Mouse (Mus musculus): ENCODE results near the gene Zfhx3. TPM values are rescaled to one million over a fixed set of nuclear protein-coding genes. Genes with fewer than 3 reads are reported as not detected.

The Zfhx3 gene
- polyA plus RNA-seq, 1 experiment: 14.0 TPM

DNA sequence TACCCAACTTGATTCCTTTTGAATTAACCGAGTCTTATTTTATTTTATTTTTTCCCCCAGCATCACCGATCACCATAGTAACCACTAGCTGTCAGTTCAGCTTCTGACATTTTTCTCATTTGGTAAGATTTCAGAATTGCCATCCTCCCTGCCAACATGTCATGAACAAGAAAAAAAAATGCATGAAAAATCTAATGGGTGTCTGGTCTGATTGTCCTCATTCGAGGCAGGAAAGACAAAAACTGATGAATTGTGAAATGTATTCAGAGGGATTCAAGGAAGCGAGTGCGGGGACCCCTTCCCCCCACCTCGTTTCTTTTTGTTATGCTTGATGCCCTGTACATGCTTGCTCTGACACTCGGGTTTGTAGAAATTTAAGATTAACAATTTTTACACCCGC lies 15.1 kb downstream of the Zfhx3 start:
- H3K9me3 ChIP-seq (replicated peaks; ENCODE audit: control insufficient read depth, insufficient read depth, low read length, poor library complexity, severe bottlenecking): no peaks in the 10 kb centered on the region
- H3K4me3 ChIP-seq (ENCODE audit: low read depth, low read length): no peak overlapping the region
- H3K27ac ChIP-seq (ENCODE audit: insufficient read depth, low read length): no peak overlapping the region
- no peaks in the 10 kb centered on the region for H3K36me3 ChIP-seq (ENCODE audit: control insufficient read depth, insufficient read depth, low read length, poor library complexity, severe bottlenecking)
- no peaks in the 10 kb centered on the region for H3K4me1 ChIP-seq (ENCODE audit: control insufficient read depth, insufficient read depth, low read length)
- no peak overlapping the region for H3K9ac ChIP-seq (ENCODE audit: low read depth, poor library complexity, severe bottlenecking)
- no peak for TF ChIP-seq EP300 (IDR thresholded peaks at IDR 0.05; ENCODE audit: insufficient read depth, low read depth, low read length)
- no peak for TF ChIP-seq CTCF (IDR thresholded peaks at IDR 0.05; ENCODE audit: low read depth, low read length)
- no peaks in the 10 kb centered on the region for H3K27me3 ChIP-seq (ENCODE audit: control insufficient read depth, insufficient read depth, low read length, poor library complexity, severe bottlenecking)

DNA sequence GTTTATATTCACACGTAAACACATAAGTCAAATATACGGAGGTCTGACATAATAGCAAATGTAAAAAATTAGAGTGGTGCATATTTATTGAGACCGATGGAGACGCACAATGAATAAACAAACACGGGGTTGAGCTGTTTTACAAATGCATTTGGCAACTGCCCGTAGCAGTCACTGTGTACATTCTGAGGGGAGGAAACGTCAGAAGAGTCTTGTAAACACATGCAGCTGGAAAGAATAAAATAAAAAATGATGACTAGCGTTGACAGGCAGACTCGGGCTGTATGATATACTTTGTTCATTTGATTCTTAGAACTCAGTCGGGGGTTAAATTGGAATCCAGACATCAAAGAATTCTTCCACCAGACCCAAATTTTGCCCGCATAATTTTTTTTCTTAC lies 18.0 kb downstream of the Zfhx3 start:
- Histone ChIP-seq H3K9me3 (replicated peaks; ENCODE audit: control insufficient read depth, insufficient read depth, low read length, poor library complexity, severe bottlenecking) (no peaks in the 10 kb centered on the region), H3K4me3 (ENCODE audit: low read depth, low read length) (no peak overlapping the region), H3K9ac (ENCODE audit: low read depth, poor library complexity, severe bottlenecking) (no peak overlapping the region), H3K4me1 (ENCODE audit: control insufficient read depth, insufficient read depth, low read length) (no peaks in the 10 kb centered on the region), H3K27ac (ENCODE audit: insufficient read depth, low read length) (no peak overlapping the region), H3K27me3 (ENCODE audit: control insufficient read depth, insufficient read depth, low read length, poor library complexity, severe bottlenecking) (no peaks in the 10 kb centered on the region), H3K36me3 (ENCODE audit: control insufficient read depth, insufficient read depth, low read length, poor library complexity, severe bottlenecking) (no peaks in the 10 kb centered on the region)
- TF ChIP-seq POLR2A (IDR thresholded peaks at IDR 0.05; ENCODE audit: insufficient read depth, low read length): no peak
- TF ChIP-seq EP300 (IDR thresholded peaks at IDR 0.05; ENCODE audit: insufficient read depth, low read depth, low read length): no peak
- TF ChIP-seq CTCF (IDR thresholded peaks at IDR 0.05; ENCODE audit: low read depth, low read length): no peak

DNA sequence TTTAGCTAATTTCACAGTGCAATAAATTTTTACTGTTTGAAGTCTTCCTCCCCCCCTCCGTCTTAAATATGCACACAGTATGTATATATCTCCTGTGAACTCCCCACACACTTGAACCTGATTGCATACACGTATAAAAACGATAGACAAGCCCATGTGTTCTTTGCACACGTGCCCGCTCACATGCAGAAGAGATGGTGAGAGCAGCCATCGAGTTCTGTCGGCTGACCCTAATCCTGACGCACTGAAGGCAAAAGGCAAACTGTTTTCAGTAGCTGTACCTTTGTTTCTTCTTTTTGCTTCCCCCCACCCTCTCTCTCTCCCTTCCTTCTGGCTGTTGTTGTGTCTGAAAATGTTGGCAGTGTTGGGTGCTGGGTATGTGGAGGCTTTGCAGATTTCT lies 18.4 kb downstream of the Zfhx3 start:
- Histone ChIP-seq H3K4me1 (ENCODE audit: control insufficient read depth, insufficient read depth, low read length) (no peaks in the 10 kb centered on the region), H3K9me3 (replicated peaks; ENCODE audit: control insufficient read depth, insufficient read depth, low read length, poor library complexity, severe bottlenecking) (no peaks in the 10 kb centered on the region), H3K36me3 (ENCODE audit: control insufficient read depth, insufficient read depth, low read length, poor library complexity, severe bottlenecking) (no peaks in the 10 kb centered on the region), H3K9ac (ENCODE audit: low read depth, poor library complexity, severe bottlenecking) (no peak overlapping the region), H3K27ac (ENCODE audit: insufficient read depth, low read length) (no peak overlapping the region), H3K4me3 (ENCODE audit: low read depth, low read length) (no peak overlapping the region), H3K27me3 (ENCODE audit: control insufficient read depth, insufficient read depth, low read length, poor library complexity, severe bottlenecking) (no peaks in the 10 kb centered on the region)
- no peak for TF ChIP-seq POLR2A (IDR thresholded peaks at IDR 0.05; ENCODE audit: insufficient read depth, low read length)
- TF ChIP-seq EP300 (IDR thresholded peaks at IDR 0.05; ENCODE audit: insufficient read depth, low read depth, low read length): no peak
- TF ChIP-seq CTCF (IDR thresholded peaks at IDR 0.05; ENCODE audit: low read depth, low read length): no peak

DNA sequence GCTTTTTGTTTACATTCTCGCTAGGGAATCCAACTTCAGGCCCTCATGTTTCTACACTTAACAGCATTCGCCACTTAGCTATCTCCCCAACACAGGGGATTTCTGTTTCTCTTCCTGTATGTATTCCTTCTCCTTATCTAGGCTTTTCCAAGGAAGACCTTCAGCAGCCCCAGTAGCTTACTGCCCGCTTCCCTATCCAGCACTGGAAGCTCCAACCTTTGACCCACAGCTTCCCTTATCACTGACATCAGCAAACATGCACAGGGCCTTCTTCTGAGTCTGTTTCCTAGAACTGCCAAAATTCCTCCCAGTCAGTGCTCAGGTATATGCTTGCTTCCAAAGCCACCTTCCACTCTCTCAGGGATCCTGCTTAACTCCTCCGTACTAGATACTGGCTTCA lies 29.8 kb downstream of the Zfhx3 start:
- no peaks in the 10 kb centered on the region for H3K36me3 ChIP-seq (ENCODE audit: control insufficient read depth, insufficient read depth, low read length, poor library complexity, severe bottlenecking)
- H3K9me3 ChIP-seq (replicated peaks; ENCODE audit: control insufficient read depth, insufficient read depth, low read length, poor library complexity, severe bottlenecking): no peaks in the 10 kb centered on the region
- no peaks in the 10 kb centered on the region for H3K4me1 ChIP-seq (ENCODE audit: control insufficient read depth, insufficient read depth, low read length)
- no peak overlapping the region for H3K9ac ChIP-seq (ENCODE audit: low read depth, poor library complexity, severe bottlenecking)
- TF ChIP-seq EP300 (IDR thresholded peaks at IDR 0.05; ENCODE audit: insufficient read depth, low read depth, low read length): no peak
- TF ChIP-seq CTCF (IDR thresholded peaks at IDR 0.05; ENCODE audit: low read depth, low read length): no peak
- TF ChIP-seq POLR2A (IDR thresholded peaks at IDR 0.05; ENCODE audit: insufficient read depth, low read length): no peak
- no peaks in the 10 kb centered on the region for H3K27me3 ChIP-seq (ENCODE audit: control insufficient read depth, insufficient read depth, low read length, poor library complexity, severe bottlenecking)
- H3K4me3 ChIP-seq (ENCODE audit: low read depth, low read length): no peak overlapping the region
- no peak overlapping the region for H3K27ac ChIP-seq (ENCODE audit: insufficient read depth, low read length)

DNA sequence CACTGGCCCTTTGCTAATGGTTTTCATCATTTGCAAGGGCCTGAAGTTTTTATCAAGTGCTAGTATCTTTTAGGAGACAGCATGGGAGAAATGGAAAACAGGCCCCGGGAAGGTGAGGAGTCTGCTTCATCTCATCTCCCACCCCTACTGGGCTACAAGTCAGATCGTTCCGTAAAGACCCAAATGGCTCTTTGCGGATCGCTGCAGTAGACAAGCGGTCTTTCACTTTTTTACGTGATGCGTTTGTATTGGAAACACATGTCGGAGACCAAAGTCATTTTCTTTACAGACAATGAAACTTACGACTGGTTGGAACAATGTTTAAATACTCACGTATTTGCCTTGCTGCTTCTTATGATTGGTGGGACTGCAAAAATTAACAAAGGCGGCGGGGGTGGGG lies 32.0 kb downstream of the Zfhx3 start:
- no peak overlapping the region for H3K9ac ChIP-seq (ENCODE audit: low read depth, poor library complexity, severe bottlenecking)
- H3K36me3 ChIP-seq (ENCODE audit: control insufficient read depth, insufficient read depth, low read length, poor library complexity, severe bottlenecking): no peaks in the 10 kb centered on the region
- H3K9me3 ChIP-seq (replicated peaks; ENCODE audit: control insufficient read depth, insufficient read depth, low read length, poor library complexity, severe bottlenecking): no peaks in the 10 kb centered on the region
- no peak overlapping the region for H3K27ac ChIP-seq (ENCODE audit: insufficient read depth, low read length)
- no peak overlapping the region for H3K4me3 ChIP-seq (ENCODE audit: low read depth, low read length)
- H3K4me1 ChIP-seq (ENCODE audit: control insufficient read depth, insufficient read depth, low read length): no peaks in the 10 kb centered on the region
- H3K27me3 ChIP-seq (ENCODE audit: control insufficient read depth, insufficient read depth, low read length, poor library complexity, severe bottlenecking): no peaks in the 10 kb centered on the region
- TF ChIP-seq EP300 (IDR thresholded peaks at IDR 0.05; ENCODE audit: insufficient read depth, low read depth, low read length): no peak
- no peak for TF ChIP-seq POLR2A (IDR thresholded peaks at IDR 0.05; ENCODE audit: insufficient read depth, low read length)
- TF ChIP-seq CTCF (IDR thresholded peaks at IDR 0.05; ENCODE audit: low read depth, low read length): no peak

DNA sequence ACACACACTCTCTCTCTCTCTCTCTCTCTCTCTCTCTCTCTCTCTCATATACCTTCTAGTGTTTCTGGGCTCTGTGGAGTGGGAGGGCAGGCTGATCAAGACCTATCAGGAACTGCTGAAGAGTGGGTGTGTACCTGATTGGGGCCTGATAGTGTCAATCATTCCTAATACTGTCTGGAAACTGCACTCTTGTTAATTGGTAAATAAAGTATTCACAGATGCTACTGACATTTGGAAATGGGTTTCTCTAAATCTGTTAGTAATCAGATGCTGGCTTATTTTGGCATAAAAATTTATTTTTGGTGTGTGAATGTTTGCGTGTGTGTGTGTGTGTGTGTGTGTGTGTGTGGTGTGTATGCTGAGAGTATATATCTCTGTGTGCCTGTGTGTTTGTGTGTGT lies 35.8 kb downstream of the Zfhx3 start:
- TF ChIP-seq POLR2A (IDR thresholded peaks at IDR 0.05; ENCODE audit: insufficient read depth, low read length) (no peak), CTCF (IDR thresholded peaks at IDR 0.05; ENCODE audit: low read depth, low read length) (no peak), EP300 (IDR thresholded peaks at IDR 0.05; ENCODE audit: insufficient read depth, low read depth, low read length) (no peak)
- Histone ChIP-seq H3K9me3 (replicated peaks; ENCODE audit: control insufficient read depth, insufficient read depth, low read length, poor library complexity, severe bottlenecking) (no peaks in the 10 kb centered on the region), H3K27ac (ENCODE audit: insufficient read depth, low read length) (no peak overlapping the region), H3K4me1 (ENCODE audit: control insufficient read depth, insufficient read depth, low read length) (no peaks in the 10 kb centered on the region), H3K36me3 (ENCODE audit: control insufficient read depth, insufficient read depth, low read length, poor library complexity, severe bottlenecking) (no peaks in the 10 kb centered on the region), H3K9ac (ENCODE audit: low read depth, poor library complexity, severe bottlenecking) (no peak overlapping the region), H3K4me3 (ENCODE audit: low read depth, low read length) (no peak overlapping the region), H3K27me3 (ENCODE audit: control insufficient read depth, insufficient read depth, low read length, poor library complexity, severe bottlenecking) (no peaks in the 10 kb centered on the region)
